ENCODE assay signal across 13 mouse cellular contexts in genomic region chr17:76136660-76137495, GRCm38 (mm10).
"Had no signal": no experiment of that assay in that cellular context is flagged by ENCODE, and none has a peak within 500 bp of the region (broad histone marks: within the 10 kb centered on the region; RNA-seq: fewer than 3 reads in every experiment).

No protein-coding gene starts in this region.

- H3K4me1 ChIP-seq: midbrain, embryonic 12.5 days; neural tube, embryonic 13.5 days; stomach, embryonic 15.5 days had no signal

- H3K4me2 ChIP-seq: midbrain, embryonic 12.5 days; neural tube, embryonic 13.5 days; stomach, embryonic 15.5 days had no signal

- H3K9me3 ChIP-seq: midbrain, embryonic 12.5 days; neural tube, embryonic 13.5 days; stomach, embryonic 15.5 days had no signal

- H3K27me3 ChIP-seq: midbrain, embryonic 12.5 days; neural tube, embryonic 13.5 days; stomach, embryonic 15.5 days had no signal

- H3K4me3 ChIP-seq: midbrain, embryonic 12.5 days; neural tube, embryonic 13.5 days; stomach, embryonic 15.5 days had no signal

- ATAC-seq: intestine, postnatal 0 days had no signal

- H3K9ac ChIP-seq: liver, embryonic 14.5 days; midbrain, embryonic 12.5 days; neural tube, embryonic 13.5 days; stomach, embryonic 15.5 days had no signal

- H3K27ac ChIP-seq: liver, embryonic 14.5 days; midbrain, embryonic 12.5 days; neural tube, embryonic 13.5 days; stomach, embryonic 15.5 days had no signal

- DNase-seq: kidney, adult 8-10 months; kidney, postnatal 25 days; layer of hippocampus, adult 9-11 months; layer of hippocampus, postnatal 36 days; lung, adult 18-20 months; right cerebral cortex, postnatal 14 days; thymus, adult 2 months; thymus, postnatal 25 days had no signal

- H3K36me3 ChIP-seq: midbrain, embryonic 12.5 days; neural tube, embryonic 13.5 days; stomach, embryonic 15.5 days had no signal
